Mouse (Mus musculus): Measurements from ENCODE around the gene Itk. TPM values are rescaled to one million over a fixed set of nuclear protein-coding genes. Genes with fewer than 3 reads are reported as not detected.
A peak's percentile ranks its signal among the peaks of the same experiment; 100 is the strongest.

The Itk gene
- polyA plus RNA-seq, 1 experiment: 1.8 TPM

GRCm38 (mm10) chr11:46301579-46302248 is 87.6 kb downstream of the Itk start:
- no peak overlapping the region for H3K4me3 ChIP-seq (ENCODE audit: insufficient read depth, low read depth, low read length)
- peaks cover 14% of the 10 kb centered on the region for H3K4me1 ChIP-seq (ENCODE audit: control insufficient read depth, insufficient read depth, low read length)
- no peaks in the 10 kb centered on the region for H3K27me3 ChIP-seq (replicated peaks; ENCODE audit: control insufficient read depth, insufficient read depth, low read length)
- no peak for TF ChIP-seq POLR2A (IDR thresholded peaks at IDR 0.05; ENCODE audit: low read depth, low read length)
- no peak for TF ChIP-seq CTCF (conservative IDR thresholded peaks at IDR 0.05; ENCODE audit: insufficient read depth, insufficient read length, low read depth, low read length)
- 84% methylated on average over 23 of the region's 23 CpGs for WGBS
- no peaks in the 10 kb centered on the region for H3K36me3 ChIP-seq (ENCODE audit: control insufficient read depth, insufficient read depth, low read length)
- no peak for DNase-seq
- no peak overlapping the region; the same call in 1 of the 2 replicates for H3K27ac ChIP-seq (ENCODE audit: insufficient read depth, low read depth, low read length)

GRCm38 (mm10) chr11:46299901-46300300 is 89.4 kb downstream of the Itk start:
- Histone ChIP-seq H3K4me3 (ENCODE audit: insufficient read depth, low read depth, low read length) (no peak overlapping the region), H3K27ac (ENCODE audit: insufficient read depth, low read depth, low read length) (peak overlapping the region; percentile 35; the same call in 1 of the 2 replicates), H3K4me1 (ENCODE audit: control insufficient read depth, insufficient read depth, low read length) (peaks cover 10% of the 10 kb centered on the region), H3K36me3 (ENCODE audit: control insufficient read depth, insufficient read depth, low read length) (no peaks in the 10 kb centered on the region), H3K27me3 (replicated peaks; ENCODE audit: control insufficient read depth, insufficient read depth, low read length) (no peaks in the 10 kb centered on the region)
- WGBS: 45% methylated on average over 6 of the region's 6 CpGs
- no peak for DNase-seq
- TF ChIP-seq CTCF (conservative IDR thresholded peaks at IDR 0.05; ENCODE audit: insufficient read depth, insufficient read length, low read depth, low read length) (no peak), POLR2A (IDR thresholded peaks at IDR 0.05; ENCODE audit: low read depth, low read length) (no peak)

GRCm38 (mm10) chr11:46298889-46299785 is 90.2 kb downstream of the Itk start:
- Histone ChIP-seq H3K27ac (ENCODE audit: insufficient read depth, low read depth, low read length) (peak overlapping the region; percentile 88), H3K4me1 (ENCODE audit: control insufficient read depth, insufficient read depth, low read length) (peaks cover 14% of the 10 kb centered on the region), H3K4me3 (ENCODE audit: insufficient read depth, low read depth, low read length) (no peak overlapping the region), H3K36me3 (ENCODE audit: control insufficient read depth, insufficient read depth, low read length) (no peaks in the 10 kb centered on the region), H3K27me3 (replicated peaks; ENCODE audit: control insufficient read depth, insufficient read depth, low read length) (no peaks in the 10 kb centered on the region)
- no peak for TF ChIP-seq CTCF (conservative IDR thresholded peaks at IDR 0.05; ENCODE audit: insufficient read depth, insufficient read length, low read depth, low read length)
- TF ChIP-seq POLR2A (IDR thresholded peaks at IDR 0.05; ENCODE audit: low read depth, low read length): no peak
- WGBS: 41% methylated on average over 13 of the region's 13 CpGs
- DNase-seq: peak; percentile 79

GRCm38 (mm10) chr11:46294390-46294789 is 94.9 kb downstream of the Itk start:
- 64% methylated on average over 11 of the region's 11 CpGs for WGBS
- H3K36me3 ChIP-seq (ENCODE audit: control insufficient read depth, insufficient read depth, low read length): no peaks in the 10 kb centered on the region
- peaks cover 28% of the 10 kb centered on the region for H3K4me1 ChIP-seq (ENCODE audit: control insufficient read depth, insufficient read depth, low read length)
- peak; percentile 27 for DNase-seq
- H3K27ac ChIP-seq (ENCODE audit: insufficient read depth, low read depth, low read length): peak overlapping the region; percentile 74
- no peak overlapping the region for H3K4me3 ChIP-seq (ENCODE audit: insufficient read depth, low read depth, low read length)
- TF ChIP-seq CTCF (conservative IDR thresholded peaks at IDR 0.05; ENCODE audit: insufficient read depth, insufficient read length, low read depth, low read length) (no peak), POLR2A (IDR thresholded peaks at IDR 0.05; ENCODE audit: low read depth, low read length) (no peak)
- H3K27me3 ChIP-seq (replicated peaks; ENCODE audit: control insufficient read depth, insufficient read depth, low read length): no peaks in the 10 kb centered on the region

- peak; percentile 94 for DNase-seq
- Histone ChIP-seq H3K27me3 (replicated peaks; ENCODE audit: control insufficient read depth, insufficient read depth, low read length) (no peaks in the 10 kb centered on the region), H3K4me1 (ENCODE audit: control insufficient read depth, insufficient read depth, low read length) (peaks cover 24% of the 10 kb centered on the region), H3K27ac (ENCODE audit: insufficient read depth, low read depth, low read length) (peak overlapping the region; percentile 83), H3K4me3 (ENCODE audit: insufficient read depth, low read depth, low read length) (no peak overlapping the region), H3K36me3 (ENCODE audit: control insufficient read depth, insufficient read depth, low read length) (no peaks in the 10 kb centered on the region)
- no peak for TF ChIP-seq POLR2A (IDR thresholded peaks at IDR 0.05; ENCODE audit: low read depth, low read length)
- no peak for TF ChIP-seq CTCF (conservative IDR thresholded peaks at IDR 0.05; ENCODE audit: insufficient read depth, insufficient read length, low read depth, low read length)
- WGBS: 44% methylated on average over 5 of the region's 5 CpGs
Observed at GRCm38 (mm10) chr11:46293491-46293890, 95.8 kb downstream of the Itk start.

GRCm38 (mm10) chr11:46290988-46291405 is 98.3 kb downstream of the Itk start:
- Histone ChIP-seq H3K27me3 (replicated peaks; ENCODE audit: control insufficient read depth, insufficient read depth, low read length) (no peaks in the 10 kb centered on the region), H3K4me3 (ENCODE audit: insufficient read depth, low read depth, low read length) (no peak overlapping the region), H3K4me1 (ENCODE audit: control insufficient read depth, insufficient read depth, low read length) (peaks cover 40% of the 10 kb centered on the region), H3K36me3 (ENCODE audit: control insufficient read depth, insufficient read depth, low read length) (peaks cover 2% of the 10 kb centered on the region; the same call in 1 of the 2 replicates), H3K27ac (ENCODE audit: insufficient read depth, low read depth, low read length) (peak overlapping the region; percentile 83)
- DNase-seq: peak; percentile 87
- WGBS: 18% methylated on average over 10 of the region's 10 CpGs
- TF ChIP-seq CTCF (conservative IDR thresholded peaks at IDR 0.05; ENCODE audit: insufficient read depth, insufficient read length, low read depth, low read length): peak; percentile 39; the same call in 1 of the 2 replicates
- TF ChIP-seq POLR2A (IDR thresholded peaks at IDR 0.05; ENCODE audit: low read depth, low read length): no peak

GRCm38 (mm10) chr11:46289561-46289960 is 99.8 kb downstream of the Itk start:
- Histone ChIP-seq H3K27ac (ENCODE audit: insufficient read depth, low read depth, low read length) (peak overlapping the region; percentile 52), H3K4me3 (ENCODE audit: insufficient read depth, low read depth, low read length) (no peak overlapping the region), H3K4me1 (ENCODE audit: control insufficient read depth, insufficient read depth, low read length) (peaks cover 40% of the 10 kb centered on the region), H3K27me3 (replicated peaks; ENCODE audit: control insufficient read depth, insufficient read depth, low read length) (no peaks in the 10 kb centered on the region), H3K36me3 (ENCODE audit: control insufficient read depth, insufficient read depth, low read length) (peaks cover 3% of the 10 kb centered on the region; the same call in 1 of the 2 replicates)
- WGBS: 37% methylated on average over 9 of the region's 9 CpGs
- peak; percentile 82 for DNase-seq
- TF ChIP-seq CTCF (conservative IDR thresholded peaks at IDR 0.05; ENCODE audit: insufficient read depth, insufficient read length, low read depth, low read length) (no peak), POLR2A (IDR thresholded peaks at IDR 0.05; ENCODE audit: low read depth, low read length) (no peak)
